Mouse (Mus musculus) embryonic facial prominence, embryonic 11.5 days (tissue): ENCODE measurements around the gene Micu1. TPM values are rescaled to one million over a fixed set of nuclear protein-coding genes. Genes with fewer than 3 reads are reported as not detected.

Source experiments
- ATAC-seq: fragments of 200-750 bp; cut with Nextera tagmentation; replicated peaks from 2 replicates; pipeline ENCODE4 v1.8.0; 2017; ENCODE audit warnings: low read depth; ENCODE audit not compliant: insufficient number of reproducible peaks, low FRiP score, low TSS enrichment
- DNase-seq: peaks from one replicate; pipeline ENCODE4 v3.0.0-alpha.2; 2015; ENCODE audit warnings: low spot score
- H3K27ac ChIP-seq: fragments of 300-500 bp; sonication (generic); replicated peaks from 2 replicates; pipeline ENCODE4 v1.5.1; 2014; ENCODE audit warnings: mild to moderate bottlenecking, low read depth, low read length, control low read depth
- H3K27me3 ChIP-seq: fragments of 300-500 bp; sonication (generic); 2 replicates; pipeline ENCODE4 v1.6.1; 2014; ENCODE audit warnings: mild to moderate bottlenecking, low read length, moderate library complexity, mixed read lengths; ENCODE audit not compliant: control insufficient read depth, insufficient read depth
- H3K36me3 ChIP-seq: fragments of 300-500 bp; sonication (generic); replicated peaks from 2 replicates; pipeline ENCODE4 v1.6.1; 2014; ENCODE audit warnings: low read depth, mild to moderate bottlenecking, low read length, moderate library complexity, mixed read lengths; ENCODE audit not compliant: control insufficient read depth, insufficient read depth
- H3K4me1 ChIP-seq: fragments of 300-500 bp; sonication (generic); 2 replicates; pipeline ENCODE4 v1.6.1; 2014; ENCODE audit warnings: low read length, mixed read lengths; ENCODE audit not compliant: control insufficient read depth, insufficient read depth
- H3K4me2 ChIP-seq: fragments of 300-500 bp; sonication (generic); 2 replicates; pipeline ENCODE4 v1.6.1; 2014; ENCODE audit warnings: low read depth, mild to moderate bottlenecking, control low read depth, low read length, moderate library complexity
- H3K4me3 ChIP-seq: fragments of 300-500 bp; sonication (generic); 2 replicates; pipeline ENCODE4 v1.5.1; 2014; ENCODE audit warnings: low read depth, low read length, control low read depth
- H3K9ac ChIP-seq: fragments of 300-500 bp; sonication (generic); replicated peaks from 2 replicates; pipeline ENCODE4 v1.6.1; 2014; ENCODE audit warnings: mild to moderate bottlenecking, control low read depth, low read length
- H3K9me3 ChIP-seq: fragments of 300-500 bp; sonication (generic); replicated peaks from 2 replicates; pipeline ENCODE4 v1.6.1; 2016; ENCODE audit warnings: mild to moderate bottlenecking, low read length, inconsistent platforms, mixed read lengths; ENCODE audit not compliant: control insufficient read depth
- WGBS: fragments of 180-500 bp; shearing (Covaris S2); extraction: QIAGEN DNeasy Blood & Tissue Kit; methylation state at CpG from one replicate; pipeline ENCODE4 v1.1.7; 2014; 5-methylcytosine and 5-hydroxymethylcytosine counted together
- polyA plus RNA-seq: library from polyadenylated mRNA; unstranded; fragments of >200 nt; fragmentation: Nextera tagmentation; extraction: Ambion mirVana; gene quantifications from 2 replicates; pipeline ENCODE4 v1.2.1, GENCODE M21; 2014

The Micu1 gene
- polyA plus RNA-seq, 1 experiment from 2014 or later, result 52.6 TPM

- H3K4me3 ChIP-seq, result no peak overlapping the region
Observed at GRCm38 (mm10) chr10:59819146-59819545, 116.9 kb downstream of the Micu1 start.

GRCm38 (mm10) chr10:59820886-59821285 lies 118.6 kb downstream of the Micu1 start:
- H3K4me2 ChIP-seq, result no peak overlapping the region
- no peaks in the 10 kb centered on the region for H3K4me1 ChIP-seq
- no peaks in the 10 kb centered on the region for H3K27me3 ChIP-seq
- H3K27ac ChIP-seq, result no peak overlapping the region
- H3K9ac ChIP-seq, result no peak overlapping the region
- no peaks in the 10 kb centered on the region for H3K9me3 ChIP-seq
- DNase-seq, result no peak
- no peak for ATAC-seq
- 90% methylated on average over 5 of the region's 5 CpGs for WGBS
- no peak overlapping the region for H3K4me3 ChIP-seq
- H3K36me3 ChIP-seq, result no peaks in the 10 kb centered on the region

More at GRCm38 (mm10) chr10:59819146-59819545, 116.9 kb downstream of the Micu1 start:
- no peaks in the 10 kb centered on the region for H3K27me3 ChIP-seq
- H3K9ac ChIP-seq, result no peak overlapping the region
- H3K36me3 ChIP-seq, result no peaks in the 10 kb centered on the region
- no peak overlapping the region for H3K27ac ChIP-seq
- no peak for DNase-seq
- no peaks in the 10 kb centered on the region for H3K9me3 ChIP-seq
- WGBS, result 81% methylated on average over 9 of the region's 9 CpGs
- no peak overlapping the region for H3K4me2 ChIP-seq
- ATAC-seq, result no peak
- no peaks in the 10 kb centered on the region for H3K4me1 ChIP-seq

GRCm38 (mm10) chr10:59821334-59822066 lies 119.2 kb downstream of the Micu1 start:
- WGBS, result 89% methylated on average over 7 of the region's 7 CpGs
- no peak overlapping the region for H3K4me3 ChIP-seq
- no peaks in the 10 kb centered on the region for H3K27me3 ChIP-seq
- DNase-seq, result no peak
- 0 out of 2 replicates have a peak, but pooled peaks have one; percentile 10 for ATAC-seq
- H3K9ac ChIP-seq, result no peak overlapping the region
- H3K27ac ChIP-seq, result no peak overlapping the region
- no peaks in the 10 kb centered on the region for H3K4me1 ChIP-seq
- no peaks in the 10 kb centered on the region for H3K36me3 ChIP-seq
- no peaks in the 10 kb centered on the region for H3K9me3 ChIP-seq
- H3K4me2 ChIP-seq, result no peak overlapping the region

GRCm38 (mm10) chr10:59822857-59823256 lies 120.6 kb downstream of the Micu1 start:
- WGBS, result 65% methylated on average over 10 of the region's 10 CpGs
- no peak for ATAC-seq

GRCm38 (mm10) chr10:59825137-59825812 lies 123.0 kb downstream of the Micu1 start:
- ATAC-seq (no peak), DNase-seq (no peak)
- Histone ChIP-seq H3K36me3 (no peaks in the 10 kb centered on the region; the same call in none of the 2 replicates), H3K4me3 (no peak overlapping the region), H3K27me3 (no peaks in the 10 kb centered on the region), H3K4me2 (no peak overlapping the region), H3K27ac (no peak overlapping the region), H3K4me1 (no peaks in the 10 kb centered on the region), H3K9ac (no peak overlapping the region), H3K9me3 (no peaks in the 10 kb centered on the region)
- 80% methylated on average over 16 of the region's 16 CpGs for WGBS

More at GRCm38 (mm10) chr10:59822857-59823256, 120.6 kb downstream of the Micu1 start:
- no peaks in the 10 kb centered on the region for H3K9me3 ChIP-seq
- no peaks in the 10 kb centered on the region for H3K4me1 ChIP-seq
- no peaks in the 10 kb centered on the region; the same call in 1 of the 2 replicates for H3K36me3 ChIP-seq
- H3K9ac ChIP-seq, result no peak overlapping the region
- no peak overlapping the region for H3K4me2 ChIP-seq
- no peaks in the 10 kb centered on the region for H3K27me3 ChIP-seq
- H3K27ac ChIP-seq, result no peak overlapping the region
- no peak overlapping the region for H3K4me3 ChIP-seq
- DNase-seq, result no peak

- Histone ChIP-seq H3K4me3 (no peak overlapping the region), H3K4me1 (no peaks in the 10 kb centered on the region)
Observed at GRCm38 (mm10) chr10:59829886-59830285, 127.6 kb downstream of the Micu1 start.

GRCm38 (mm10) chr10:59831950-59832349 lies 129.7 kb downstream of the Micu1 start:
- H3K36me3 ChIP-seq, result no peaks in the 10 kb centered on the region; the same call in none of the 2 replicates
- no peak overlapping the region for H3K27ac ChIP-seq
- 91% methylated on average over 7 of the region's 7 CpGs for WGBS
- H3K9me3 ChIP-seq, result no peaks in the 10 kb centered on the region
- no peak overlapping the region for H3K4me2 ChIP-seq
- H3K27me3 ChIP-seq, result no peaks in the 10 kb centered on the region
- H3K4me3 ChIP-seq, result no peak overlapping the region
- no peak overlapping the region for H3K9ac ChIP-seq
- no peaks in the 10 kb centered on the region for H3K4me1 ChIP-seq
- DNase-seq, result no peak
- no peak for ATAC-seq

More at GRCm38 (mm10) chr10:59829886-59830285, 127.6 kb downstream of the Micu1 start:
- no peaks in the 10 kb centered on the region for H3K27me3 ChIP-seq
- 95% methylated on average over 6 of the region's 6 CpGs for WGBS
- DNase-seq, result no peak
- H3K4me2 ChIP-seq, result no peak overlapping the region
- no peaks in the 10 kb centered on the region; the same call in none of the 2 replicates for H3K36me3 ChIP-seq
- H3K9ac ChIP-seq, result no peak overlapping the region
- H3K9me3 ChIP-seq, result no peaks in the 10 kb centered on the region
- ATAC-seq, result no peak
- H3K27ac ChIP-seq, result no peak overlapping the region
